Mouse (Mus musculus) ES-Bruce4 (cell line): ENCODE results near the gene Uvrag.

Source experiments
- CTCF ChIP-seq: IDR thresholded peaks from one replicate; pipeline ENCODE4 v1.8.1; 2011; ENCODE audit warnings: low read depth, low read length
- EP300 ChIP-seq: IDR thresholded peaks from 2 replicates; pipeline ENCODE4 v1.6.1; 2011; ENCODE audit warnings: low read depth, low read length; ENCODE audit not compliant: insufficient read depth
- POLR2A ChIP-seq: IDR thresholded peaks from one replicate; pipeline ENCODE4 v1.8.1; 2011; ENCODE audit warnings: low read length; ENCODE audit not compliant: insufficient read depth

DNA sequence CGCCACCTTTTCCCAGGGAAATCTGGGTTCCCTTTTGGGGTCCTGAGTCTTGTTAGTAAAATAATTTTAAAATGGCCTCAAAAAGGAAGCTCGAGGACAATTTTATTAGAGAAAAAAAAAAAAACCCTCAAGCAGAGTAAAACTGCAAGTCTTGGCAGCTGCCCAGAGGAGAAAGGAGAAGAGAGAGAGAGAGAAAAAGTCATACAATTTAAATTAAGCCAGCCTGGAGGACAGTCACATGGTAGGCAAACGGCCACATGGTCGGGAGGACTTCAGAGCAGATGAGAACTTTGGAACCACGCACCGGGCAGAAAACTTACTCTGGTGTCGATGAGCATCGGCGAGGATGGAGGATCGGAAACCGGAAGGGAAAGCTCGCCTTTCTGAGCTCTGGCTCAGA, 269.1 kb downstream of the Uvrag start:
- TF ChIP-seq CTCF (no peak), POLR2A (no peak), EP300 (no peak)
